Mouse (Mus musculus): Measurements from ENCODE around the gene Rnf123. TPM values are rescaled to one million over a fixed set of nuclear protein-coding genes. Genes with fewer than 3 reads are reported as not detected.

Rnf123 gene
- total RNA-seq, 2 experiments from 2014 or later = 62.5 to 83.1 TPM

- intact Hi-C loops (cut with DNase I) = no loop called here
- DNase-seq = no peak
These were observed 22.4 kb upstream of the Rnf123 start for GRCm38 (mm10) chr9:108105549-108105863.

- no peak for DNase-seq
- intact Hi-C loops (cut with DNase I) = no loop called here
These were observed 21.8 kb upstream of the Rnf123 start for GRCm38 (mm10) chr9:108104766-108105548.

- intact Hi-C loops (cut with DNase I) = loop anchor here (5.0 kb wide), 1 partner anchor 38 kb away; no protein-coding TSS in a partner anchor
These were observed 16.5 kb upstream of the Rnf123 start for GRCm38 (mm10) chr9:108099619-108100018.

DNA sequence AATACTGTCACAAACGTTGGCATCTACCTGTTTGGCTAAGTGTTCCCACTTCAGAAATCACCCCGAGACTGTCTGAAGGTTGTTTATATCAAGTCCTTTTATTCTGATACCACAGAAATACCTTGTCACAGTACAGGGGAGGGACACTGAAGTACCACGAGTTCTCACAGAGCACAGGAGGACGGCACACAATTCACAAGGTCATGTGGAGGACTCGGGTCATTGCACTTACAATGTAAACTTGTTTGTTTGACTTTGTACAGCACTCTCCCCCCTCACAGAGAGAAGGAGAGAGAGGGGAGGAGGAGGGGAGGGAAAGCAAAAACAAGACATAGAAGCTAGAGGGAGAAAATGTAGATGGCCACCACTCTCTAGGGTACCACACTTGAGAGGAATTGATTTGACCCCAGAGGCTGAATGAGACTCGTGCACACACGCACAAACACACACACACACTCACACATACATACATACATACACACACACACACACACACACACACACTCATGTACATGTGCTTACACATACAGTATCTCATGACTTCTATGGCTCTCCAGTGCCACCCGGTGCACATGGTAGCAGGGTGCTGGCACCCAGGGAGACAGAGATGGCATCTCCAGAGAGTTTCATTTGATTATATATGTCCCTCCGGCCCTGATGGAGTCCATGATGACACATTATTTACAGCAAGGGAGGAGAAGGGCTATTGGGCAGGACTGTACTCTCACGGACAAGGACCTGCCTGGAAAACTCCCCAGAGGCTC is 13.0 kb upstream of the Rnf123 start:
- intact Hi-C loops (cut with DNase I) = loop anchor here (1.0 to 5.0 kb wide), 3 partner anchors 41 to 188 kb away; no protein-coding TSS in a partner anchor
- DNase-seq = no peak

More at GRCm38 (mm10) chr9:108099619-108100018, 16.5 kb upstream of the Rnf123 start:
- no peak for DNase-seq

DNA sequence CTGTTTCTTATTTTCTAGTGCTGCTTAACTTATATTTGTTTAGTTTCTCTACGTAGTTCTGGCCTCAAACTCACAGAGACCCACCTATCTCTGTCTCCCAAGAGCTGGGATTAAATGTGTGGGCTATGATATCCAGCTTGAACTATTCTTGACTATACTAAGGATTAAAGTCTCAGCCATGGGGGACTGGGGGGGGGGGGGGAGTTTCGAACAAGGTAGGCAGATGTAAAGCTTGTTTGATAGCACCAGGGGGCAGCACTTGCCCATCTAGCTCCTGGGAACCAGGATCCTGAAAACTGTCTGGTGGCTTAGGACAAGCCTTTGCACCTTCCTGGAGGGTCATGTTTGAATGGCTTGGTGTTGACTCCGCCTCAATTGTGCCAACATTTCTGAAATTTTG is 12.4 kb upstream of the Rnf123 start:
- intact Hi-C loops (cut with DNase I) = loop anchor here (1.0 to 5.0 kb wide), 3 partner anchors 42 to 189 kb away; no protein-coding TSS in a partner anchor
- peak; percentile 74 to 83 for DNase-seq

DNA sequence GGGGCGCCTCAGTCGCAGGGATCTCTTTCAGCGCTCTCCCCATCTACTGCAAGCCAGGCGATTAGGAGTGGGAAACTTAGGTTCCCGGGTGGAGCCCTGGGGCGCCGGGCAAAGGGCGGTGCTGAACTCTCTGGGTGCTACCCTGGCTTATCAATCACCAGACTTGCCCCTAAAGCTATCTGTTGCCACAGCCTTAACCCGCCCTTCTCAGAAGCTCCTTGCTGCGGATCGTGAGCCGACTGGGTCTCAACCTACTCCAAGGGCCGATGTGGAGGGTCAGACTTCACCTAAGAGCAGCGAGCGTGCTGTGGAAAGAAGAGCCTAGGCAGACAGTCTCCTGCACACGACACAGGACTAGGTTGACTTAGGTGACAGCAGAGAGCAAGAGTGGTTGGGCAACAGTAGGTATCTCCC is 11.9 kb upstream of the Rnf123 start:
- intact Hi-C loops (cut with DNase I) = loop anchor here (1.0 to 5.0 kb wide), 3 partner anchors 42 to 189 kb away; no protein-coding TSS in a partner anchor

GRCm38 (mm10) chr9:108094184-108094941 is 11.2 kb upstream of the Rnf123 start, which contains the start of gene Apeh:
TSS of gene Apeh (minus strand) at chr9:108094606.
- intact Hi-C loops (cut with DNase I) = no loop called here

More for the DNA sequence above, 11.9 kb upstream of the Rnf123 start:
- DNase-seq = peak; percentile 43 to 54

DNA sequence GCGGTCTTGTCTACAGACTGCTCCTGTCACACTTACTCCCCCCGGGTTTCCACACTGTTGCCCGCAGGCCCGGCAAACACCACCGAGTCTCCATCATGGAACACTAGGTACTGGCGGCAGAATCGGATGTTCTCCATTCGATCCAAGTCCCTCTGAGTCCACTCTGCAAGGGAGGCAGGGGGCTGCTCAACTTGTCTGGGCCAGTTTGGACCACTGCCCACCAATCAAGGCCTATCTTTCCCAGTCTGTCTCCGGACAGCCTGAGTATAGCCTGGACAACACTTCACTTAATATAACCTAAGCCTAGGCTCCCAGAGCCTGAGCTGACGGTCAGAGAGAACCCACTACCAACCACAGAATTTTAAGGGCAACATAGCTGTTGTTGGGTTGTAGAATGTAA is 10.4 kb upstream of the Rnf123 start:
- intact Hi-C loops (cut with DNase I) = no loop called here
- no peak for DNase-seq

More at GRCm38 (mm10) chr9:108094184-108094941, 11.2 kb upstream of the Rnf123 start, which contains the start of gene Apeh:
- DNase-seq = peak; percentile 96 to 97

GRCm38 (mm10) chr9:108090611-108091120 is 7.5 kb upstream of the Rnf123 start:
- DNase-seq = no peak
- intact Hi-C loops (cut with DNase I) = no loop called here

GRCm38 (mm10) chr9:108085261-108085660 is 2.1 kb upstream of the Rnf123 start:
- intact Hi-C loops (cut with DNase I) = no loop called here
- no peak for DNase-seq

DNA sequence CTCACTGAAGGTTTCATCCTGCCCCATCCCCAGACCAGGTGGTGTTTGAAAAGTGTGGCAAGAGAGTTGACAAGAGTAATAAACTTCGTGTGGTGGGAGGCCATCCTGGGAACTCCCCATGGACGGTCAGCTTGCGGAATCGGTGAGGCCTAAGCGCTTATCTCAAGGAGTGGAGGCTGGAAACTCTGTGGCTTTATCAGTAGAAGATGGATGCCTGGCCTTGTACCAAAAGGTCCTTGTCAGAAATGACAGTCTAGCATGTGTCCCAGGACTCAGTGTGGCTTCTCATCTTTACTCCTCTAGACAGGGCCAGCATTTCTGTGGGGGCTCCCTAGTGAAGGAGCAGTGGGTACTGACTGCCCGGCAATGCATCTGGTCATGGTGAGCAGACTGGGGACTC is 415 bp upstream of the Rnf123 start:
- intact Hi-C loops (cut with DNase I) = no loop called here
- no peak for DNase-seq

- intact Hi-C loops (cut with DNase I) = no loop called here
- no peak for DNase-seq
These were observed 597 bp downstream of the Rnf123 start for GRCm38 (mm10) chr9:108082549-108082948.

DNA sequence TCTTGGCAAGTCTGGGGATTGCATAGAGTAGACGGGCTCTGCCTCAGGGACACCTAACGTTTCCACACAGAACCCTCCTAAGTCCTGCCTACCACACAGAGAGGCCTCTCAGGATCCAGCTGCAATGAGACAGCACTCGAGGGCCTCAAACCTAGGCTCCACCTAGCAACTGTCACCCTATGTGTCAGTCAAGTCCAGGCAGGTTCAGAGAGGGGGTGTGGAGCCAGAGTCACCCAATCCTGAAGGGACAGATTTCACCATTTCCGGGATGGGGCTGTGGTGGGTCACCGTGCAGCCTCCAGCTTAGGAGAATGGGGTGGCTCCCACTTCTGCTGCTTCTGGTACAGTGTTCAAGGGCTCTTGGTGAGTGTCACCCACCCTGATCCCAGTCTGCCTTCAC is 3.0 kb downstream of the Rnf123 start, which contains the start of gene Mst1:
Gene Mst1 (plus strand): TSS at position 269 of the 400 bp plus-strand sequence.
- intact Hi-C loops (cut with DNase I) = no loop called here

DNA sequence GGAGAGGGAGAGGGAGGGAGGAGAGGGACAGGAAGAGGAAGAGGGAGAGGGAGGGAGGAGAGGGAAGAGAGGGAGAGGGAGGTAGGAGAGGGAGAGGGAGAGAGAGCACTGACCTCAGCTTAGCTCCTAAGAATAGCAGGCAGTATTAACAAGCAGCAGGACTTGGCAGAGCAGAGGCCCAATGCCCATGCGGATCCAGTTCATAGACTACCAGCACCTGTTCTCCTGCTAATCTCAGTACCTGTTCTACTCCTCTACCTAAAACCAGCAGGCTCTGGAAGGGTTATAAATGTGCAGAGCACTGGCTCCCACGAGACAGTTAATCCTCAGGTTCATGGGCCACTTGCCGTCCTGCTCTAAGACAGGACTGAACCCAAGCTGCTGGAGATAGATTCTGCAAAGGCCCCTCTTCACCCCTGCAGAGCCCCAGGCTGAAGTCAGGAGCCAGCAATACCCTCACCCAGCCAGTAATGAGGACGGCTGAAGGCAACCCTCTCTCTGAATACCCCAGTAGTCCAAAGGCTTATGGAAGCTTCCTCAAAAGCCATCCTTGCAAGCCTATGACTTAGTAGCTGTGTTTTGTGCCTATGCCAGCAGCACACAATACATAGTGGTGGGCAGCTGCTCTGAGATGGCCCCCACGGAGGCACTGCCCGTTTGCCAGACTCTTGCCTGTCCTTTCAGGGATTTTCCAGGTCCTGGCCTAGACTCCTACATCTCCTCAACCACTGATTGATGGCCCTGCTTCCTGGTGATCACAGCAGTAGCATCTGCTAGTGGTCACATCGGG is 9.8 kb downstream of the Rnf123 start:
- DNase-seq = no peak
- intact Hi-C loops (cut with DNase I) = no loop called here

More for the DNA sequence above, 3.0 kb downstream of the Rnf123 start, which contains the start of gene Mst1:
- DNase-seq = no peak

DNA sequence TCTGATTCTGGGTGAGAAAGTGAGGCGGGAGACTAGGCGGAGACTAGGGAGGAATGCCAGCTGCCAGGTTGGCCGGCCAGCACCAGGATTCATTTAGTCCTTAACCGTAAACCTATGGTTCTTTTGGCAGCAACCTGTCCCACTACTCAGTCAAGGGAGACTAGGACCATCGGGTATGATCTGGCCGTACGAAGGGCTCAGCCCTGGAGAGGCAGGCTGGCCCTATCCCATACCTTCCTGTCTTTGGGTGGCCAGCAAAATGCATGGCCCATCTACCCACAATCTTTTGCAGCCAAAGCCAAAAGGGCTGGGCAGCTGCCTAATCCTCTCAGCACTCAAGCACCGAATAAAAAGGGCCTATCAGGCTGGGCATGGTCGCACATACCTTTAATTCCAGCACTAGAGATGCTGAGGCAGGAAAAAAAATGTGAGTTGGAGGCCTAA is 10.6 kb downstream of the Rnf123 start:
- intact Hi-C loops (cut with DNase I) = no loop called here
- DNase-seq = no peak

- intact Hi-C loops (cut with DNase I) = no loop called here
- no peak for DNase-seq
These were observed 11.3 kb downstream of the Rnf123 start for GRCm38 (mm10) chr9:108071801-108072200.

DNA sequence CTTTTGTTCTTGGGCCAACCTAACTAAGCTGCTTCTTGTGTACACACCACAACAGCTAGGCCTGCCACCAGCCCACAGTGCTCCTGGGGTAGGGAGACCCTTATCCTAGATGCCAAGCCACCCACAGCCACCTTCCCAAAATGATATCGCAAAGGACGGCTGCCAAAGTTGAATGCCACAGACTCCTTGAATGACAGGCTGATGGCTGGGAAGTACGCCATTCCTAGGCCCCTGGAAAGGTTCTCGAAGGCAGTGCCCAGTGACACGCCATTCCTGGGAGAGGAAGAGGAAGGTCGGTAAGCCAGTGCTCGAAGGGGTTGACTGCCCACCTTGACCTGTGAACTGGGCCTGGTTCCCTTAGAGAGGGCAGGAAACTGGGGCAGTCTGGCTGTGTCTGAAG is 13.6 kb downstream of the Rnf123 start:
- intact Hi-C loops (cut with DNase I) = no loop called here
- DNase-seq = no peak

DNA sequence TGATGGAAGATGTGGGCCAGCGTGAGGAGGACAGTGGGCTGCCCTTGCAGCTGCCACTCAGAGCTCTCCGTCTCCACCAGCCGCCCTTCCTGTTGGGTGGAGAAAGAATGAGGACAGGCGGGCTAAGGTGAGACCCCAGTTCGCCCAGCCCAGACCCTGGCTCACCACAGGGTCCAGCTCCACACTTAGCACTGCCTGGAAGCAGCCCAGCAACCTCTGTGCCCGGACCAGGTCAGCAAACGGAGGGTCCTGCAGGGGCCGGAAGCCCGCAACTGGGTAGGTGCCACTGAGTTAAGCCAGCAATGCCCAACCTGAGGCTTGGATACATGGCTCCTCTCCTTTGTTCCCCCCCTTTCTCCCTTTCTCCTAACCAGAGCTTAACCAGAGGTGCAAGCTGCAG is 14.1 kb downstream of the Rnf123 start:
- DNase-seq = no peak
- intact Hi-C loops (cut with DNase I) = no loop called here

GRCm38 (mm10) chr9:108067900-108068299 is 15.2 kb downstream of the Rnf123 start:
- peak; percentile 91 to 95 for DNase-seq
- intact Hi-C loops (cut with DNase I) = loop anchor here (1.0 kb wide), 1 partner anchor 164 kb away; no protein-coding TSS in a partner anchor
